Mouse (Mus musculus) stomach, embryonic 14.5 days (tissue): ENCODE results near the gene Topbp1. TPM values are rescaled to one million over a fixed set of nuclear protein-coding genes. Genes with fewer than 3 reads are reported as not detected.
A peak's percentile ranks its signal among the peaks of the same experiment; 100 is the strongest.

Experiments
- ATAC-seq: fragments of 200-750 bp; cut with Nextera tagmentation; 2 replicates; pipeline ENCODE4 v1.8.0; 2017; ENCODE audit warnings: low read depth, moderate TSS enrichment; ENCODE audit not compliant: insufficient number of reproducible peaks, insufficient read depth, low FRiP score
- H3K27ac ChIP-seq: fragments of 300-500 bp; sonication (generic); 2 replicates; pipeline ENCODE4 v1.5.1; 2014; ENCODE audit warnings: mild to moderate bottlenecking, low read length, moderate library complexity, mixed read lengths
- H3K27me3 ChIP-seq: fragments of 300-500 bp; sonication (generic); 2 replicates; pipeline ENCODE4 v1.6.1; 2014; ENCODE audit warnings: low read length, control low read depth, mixed read lengths; ENCODE audit not compliant: control insufficient read depth, insufficient read depth
- H3K36me3 ChIP-seq: fragments of 300-500 bp; sonication (generic); 2 replicates; pipeline ENCODE4 v1.6.1; 2014; ENCODE audit warnings: mild to moderate bottlenecking, control low read depth, low read length, moderate library complexity, mixed read lengths; ENCODE audit not compliant: control insufficient read depth, insufficient read depth
- H3K4me1 ChIP-seq: fragments of 300-500 bp; sonication (generic); 2 replicates; pipeline ENCODE4 v1.6.1; 2014; ENCODE audit warnings: low read length, control low read depth, mixed read lengths; ENCODE audit not compliant: control insufficient read depth, insufficient read depth
- H3K4me2 ChIP-seq: fragments of 300-500 bp; sonication (generic); replicated peaks from 2 replicates; pipeline ENCODE4 v1.6.1; 2014; ENCODE audit warnings: low read depth, low read length, control low read depth
- H3K4me3 ChIP-seq: fragments of 300-500 bp; sonication (generic); 2 replicates; pipeline ENCODE4 v1.5.1; 2014; ENCODE audit warnings: low read depth, low read length, control low read depth
- H3K9ac ChIP-seq: fragments of 300-500 bp; sonication (generic); replicated peaks from 2 replicates; pipeline ENCODE4 v1.6.1; 2014; ENCODE audit warnings: low read depth, mild to moderate bottlenecking, control low read depth, low read length, moderate library complexity, mixed read lengths
- H3K9me3 ChIP-seq: fragments of 300-500 bp; sonication (generic); 2 replicates; pipeline ENCODE4 v1.6.1; 2016; ENCODE audit warnings: low read depth, low read length, control low read depth; ENCODE audit not compliant: control insufficient read depth
- WGBS: fragments of 180-500 bp; shearing (Covaris S2); extraction: QIAGEN DNeasy Blood & Tissue Kit; methylation state at CpG from one replicate; pipeline ENCODE4 v1.1.7; 2014; 5-methylcytosine and 5-hydroxymethylcytosine counted together
- polyA plus RNA-seq: library from polyadenylated mRNA; unstranded; fragments of >200 nt; fragmentation: Nextera tagmentation; extraction: Ambion mirVana; gene quantifications from 2 replicates; pipeline ENCODE4 v1.2.1, GENCODE M21; 2014

Topbp1 gene
- polyA plus RNA-seq, 1 experiment from 2014 or later: 79.5 TPM

DNA sequence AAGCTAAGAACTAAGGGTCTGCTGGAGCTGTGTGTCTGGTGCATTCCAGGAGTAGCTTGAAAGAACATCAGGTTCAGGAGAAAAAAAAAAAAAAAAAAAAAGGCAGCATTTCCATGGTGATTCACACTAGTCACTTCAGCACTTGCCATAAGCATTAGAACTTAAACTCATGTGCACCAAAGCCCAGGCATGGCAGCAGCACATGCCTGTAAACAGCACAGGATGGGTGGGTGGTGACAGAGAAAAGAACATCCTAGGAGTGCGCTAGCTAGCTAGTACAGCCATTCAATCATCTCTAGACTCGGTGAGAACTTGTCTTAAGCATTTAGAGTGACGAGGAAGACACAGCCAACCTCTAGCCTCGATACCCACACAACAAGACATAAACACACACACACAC, 53.5 kb downstream of the Topbp1 start:
- Histone ChIP-seq H3K27me3 (no peaks in the 10 kb centered on the region), H3K4me1 (peaks cover 5% of the 10 kb centered on the region; the same call in 1 of the 2 replicates), H3K9ac (no peak overlapping the region), H3K36me3 (peaks cover 59% of the 10 kb centered on the region), H3K4me3 (no peak overlapping the region), H3K9me3 (no peaks in the 10 kb centered on the region), H3K4me2 (no peak overlapping the region), H3K27ac (no peak overlapping the region)
- no peak for ATAC-seq
- 79% methylated on average over 4 of the region's 4 CpGs for WGBS

DNA sequence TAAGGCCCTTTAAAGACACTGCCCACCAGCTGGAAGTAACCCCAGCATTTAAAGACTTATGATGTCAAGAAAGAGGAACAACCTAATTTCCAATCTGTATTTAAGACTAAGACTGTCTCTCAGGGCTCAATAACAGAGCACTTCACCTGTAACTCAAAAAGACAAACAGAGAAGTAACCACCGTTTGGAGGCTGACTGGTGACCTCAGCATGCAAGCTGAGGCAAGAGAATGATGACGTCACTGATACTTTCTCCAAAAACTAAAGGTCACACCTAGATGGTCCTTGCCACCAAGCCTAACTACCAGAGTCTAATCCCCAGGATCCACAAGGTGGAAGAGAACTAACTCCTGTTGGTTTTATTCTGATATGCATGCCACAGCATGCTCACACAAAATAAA, 55.6 kb downstream of the Topbp1 start:
- Histone ChIP-seq H3K4me3 (no peak overlapping the region), H3K9ac (no peak overlapping the region), H3K9me3 (no peaks in the 10 kb centered on the region), H3K36me3 (peaks cover 59% of the 10 kb centered on the region), H3K4me1 (peaks cover 5% of the 10 kb centered on the region; the same call in 1 of the 2 replicates), H3K27ac (no peak overlapping the region), H3K27me3 (no peaks in the 10 kb centered on the region), H3K4me2 (no peak overlapping the region)
- 65% methylated on average over 2 of the region's 2 CpGs for WGBS
- ATAC-seq: no peak

DNA sequence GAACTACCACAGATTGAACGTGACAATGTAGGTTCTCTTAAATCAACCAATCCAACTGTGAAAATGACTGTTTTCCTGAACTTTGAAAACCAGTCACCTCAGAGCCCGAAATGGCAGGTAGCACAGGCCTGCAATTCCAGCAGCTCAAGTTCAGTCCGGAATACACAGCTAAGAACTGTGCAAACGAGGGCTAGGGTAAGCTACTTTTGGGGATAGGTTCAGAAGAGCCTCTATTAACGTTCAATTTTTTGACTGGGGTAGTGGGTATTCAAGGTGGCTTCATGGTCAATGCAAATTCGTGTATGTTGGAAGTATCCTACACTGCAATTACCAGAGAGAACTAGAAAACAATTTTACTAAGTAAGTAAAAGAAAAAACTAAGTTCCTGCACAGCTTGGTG, 58.1 kb downstream of the Topbp1 start:
- Histone ChIP-seq H3K27me3 (no peaks in the 10 kb centered on the region), H3K27ac (no peak overlapping the region), H3K4me1 (peaks cover 13% of the 10 kb centered on the region; the same call in 1 of the 2 replicates), H3K4me3 (peak overlapping the region; percentile 88; the same call in 1 of the 2 replicates), H3K9me3 (no peaks in the 10 kb centered on the region), H3K4me2 (peak overlapping the region; percentile 63; the same call in 1 of the 2 replicates), H3K36me3 (peaks cover 39% of the 10 kb centered on the region), H3K9ac (no peak overlapping the region)
- WGBS: 62% methylated on average over 6 of the region's 6 CpGs
- ATAC-seq: no peak

DNA sequence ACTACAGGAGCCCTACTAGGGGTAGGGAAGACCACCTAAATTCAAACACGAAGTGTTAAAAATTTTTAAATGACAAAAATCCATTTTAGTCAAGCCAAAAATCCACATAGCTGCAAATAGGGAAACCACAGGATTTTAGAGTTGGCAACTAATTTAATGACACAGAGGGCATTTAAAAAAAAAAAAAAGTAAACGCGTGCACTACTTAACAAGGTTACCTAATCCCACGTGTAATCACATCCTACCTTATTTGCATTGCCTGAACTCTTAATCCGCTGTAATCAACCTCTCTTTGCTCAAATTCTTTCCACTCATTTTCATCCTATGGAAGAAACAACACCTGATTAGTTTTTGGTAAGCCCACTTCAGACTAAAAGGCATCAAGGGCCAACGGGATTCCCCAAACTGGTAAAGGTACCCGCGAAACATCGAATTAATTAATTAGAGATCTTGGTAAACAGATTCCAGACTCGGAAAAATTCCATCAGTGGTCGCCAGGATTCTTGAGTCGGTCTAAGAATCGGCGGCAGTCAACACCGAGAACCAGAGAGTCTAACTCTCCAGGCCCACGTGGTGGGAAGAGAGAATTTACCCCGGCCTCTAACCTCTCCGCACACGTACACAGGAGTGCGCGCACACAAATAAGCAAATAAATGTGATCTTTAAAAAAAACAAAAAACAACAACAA, 58.9 kb downstream of the Topbp1 start:
- no peak for ATAC-seq
- Histone ChIP-seq H3K4me2 (peak overlapping the region; percentile 63), H3K4me3 (peak overlapping the region; percentile 88), H3K9ac (peak overlapping the region; percentile 92), H3K9me3 (no peaks in the 10 kb centered on the region), H3K36me3 (peaks cover 31% of the 10 kb centered on the region), H3K27me3 (no peaks in the 10 kb centered on the region), H3K27ac (no peak overlapping the region), H3K4me1 (peaks cover 13% of the 10 kb centered on the region; the same call in 1 of the 2 replicates)
- 2% methylated on average over 21 of the region's 21 CpGs for WGBS

DNA sequence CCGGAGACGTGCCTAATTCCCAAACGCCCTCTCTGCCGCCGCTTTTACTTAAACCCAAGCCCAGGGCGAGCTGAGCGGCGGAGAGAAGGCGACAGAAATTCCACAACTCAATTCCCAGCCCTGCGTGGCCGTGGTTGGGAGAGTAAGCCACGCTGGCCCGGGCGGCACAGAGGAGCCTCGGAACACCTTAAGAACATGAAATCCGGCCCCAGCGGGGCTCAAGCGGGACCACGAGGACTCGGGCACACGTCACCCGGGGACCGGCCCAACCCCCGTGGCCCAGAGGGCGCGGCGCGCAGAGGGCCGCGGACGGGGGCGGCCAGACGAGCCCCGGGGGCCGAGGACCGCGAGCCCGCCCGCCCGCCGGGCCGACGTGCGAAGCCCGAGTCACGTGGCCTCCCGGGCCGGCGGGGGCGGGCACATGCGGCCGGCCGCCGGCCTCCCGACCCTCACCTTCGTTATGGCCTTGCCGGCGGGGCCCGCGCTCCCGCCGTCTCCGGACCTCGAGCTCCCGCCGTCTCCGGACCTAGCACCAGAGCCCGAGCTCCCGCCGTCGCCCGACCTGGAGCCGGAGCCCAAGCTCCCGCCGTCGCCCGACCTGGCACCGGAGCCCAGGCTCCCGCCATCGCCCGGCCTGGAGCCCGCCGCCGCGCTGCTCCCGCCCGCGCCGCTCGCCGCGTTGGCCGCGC, 59.7 kb downstream of the Topbp1 start:
- Histone ChIP-seq H3K9me3 (no peaks in the 10 kb centered on the region), H3K9ac (peak overlapping the region; percentile 92), H3K4me2 (peak overlapping the region; percentile 63), H3K27me3 (no peaks in the 10 kb centered on the region), H3K4me1 (peaks cover 13% of the 10 kb centered on the region; the same call in 1 of the 2 replicates), H3K27ac (peak overlapping the region; percentile 97), H3K36me3 (peaks cover 24% of the 10 kb centered on the region), H3K4me3 (peak overlapping the region; percentile 88)
- peak; percentile 34 for ATAC-seq
- 1% methylated on average over 91 of the region's 94 CpGs for WGBS

DNA sequence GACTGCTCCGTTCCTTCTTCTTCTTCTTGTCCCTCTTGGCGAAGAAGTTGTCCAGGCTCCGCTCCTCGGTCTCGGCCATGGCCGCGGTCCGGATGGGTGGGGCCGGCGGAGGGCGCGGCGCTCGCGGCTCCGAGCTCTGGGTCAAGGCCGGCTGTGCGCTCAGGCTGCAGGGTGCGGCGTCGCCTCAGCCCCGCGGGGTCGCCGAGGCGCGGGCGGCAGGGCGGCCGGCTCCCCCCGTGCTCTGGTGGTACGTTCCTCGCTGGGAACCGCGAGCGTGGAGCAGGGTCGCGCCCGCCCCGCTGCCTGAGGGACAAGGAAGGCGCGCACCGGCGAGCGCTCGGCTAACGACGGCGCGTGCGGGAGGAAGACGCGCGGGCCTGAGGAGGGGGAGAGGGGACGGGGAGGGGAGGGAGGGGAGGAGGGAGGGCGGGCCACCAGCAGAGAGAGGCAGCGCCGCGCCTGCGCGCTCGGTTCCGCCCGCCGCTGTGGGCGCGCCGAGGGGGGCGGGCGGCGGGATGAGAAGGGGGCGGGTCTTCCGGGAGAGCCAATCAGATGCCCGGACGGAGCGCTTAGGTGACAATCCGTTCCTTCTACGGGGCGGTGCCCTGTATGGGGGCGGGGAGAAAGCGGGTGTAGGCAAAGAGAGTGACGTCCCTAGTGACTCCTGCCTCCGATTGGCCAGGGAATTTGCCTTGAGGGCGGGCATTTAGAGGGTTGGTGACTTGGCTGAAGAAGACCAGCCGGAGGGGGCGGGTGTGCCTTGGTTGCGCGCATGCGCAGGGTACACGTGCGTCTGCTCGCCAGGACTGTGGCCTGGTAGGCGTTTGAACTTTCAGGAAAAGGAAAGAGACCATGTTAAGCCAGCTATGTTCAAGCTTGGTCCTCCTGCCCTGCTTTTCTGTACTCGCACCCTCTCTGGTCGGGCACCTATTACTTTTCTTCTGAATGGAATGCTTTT, 60.6 kb downstream of the Topbp1 start, which contains the start of gene Cdv3:
Gene Cdv3, minus strand, starts transcription at position 551 of the 958 bp plus-strand sequence.
- WGBS: under 1% methylated on average over 82 of the region's 95 CpGs

DNA sequence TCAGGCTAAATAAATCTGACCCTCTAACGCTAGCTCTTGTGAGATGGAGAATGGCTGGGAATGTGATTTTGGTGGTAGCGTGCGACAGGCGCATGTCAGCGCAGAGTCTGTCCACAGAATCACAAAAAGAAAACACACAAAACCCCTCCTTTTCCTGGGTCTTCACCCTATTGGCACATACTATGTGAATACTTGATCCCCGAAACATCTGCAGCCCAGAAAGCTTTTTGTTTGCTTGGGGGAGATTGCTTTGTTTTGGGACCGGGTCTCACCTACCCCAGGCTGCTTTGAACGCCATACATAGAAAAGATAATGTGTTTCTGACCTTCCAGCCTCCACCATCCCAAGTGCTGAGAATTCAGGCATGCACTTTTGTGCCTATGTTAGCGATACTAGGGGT, 61.3 kb downstream of the Topbp1 start:
- peak overlapping the region; percentile 55 for H3K4me2 ChIP-seq
- no peak for ATAC-seq
- 45% methylated on average over 9 of the region's 9 CpGs for WGBS
- no peaks in the 10 kb centered on the region for H3K27me3 ChIP-seq
- H3K4me3 ChIP-seq: peak overlapping the region; percentile 88
- H3K36me3 ChIP-seq: peaks cover 13% of the 10 kb centered on the region
- no peaks in the 10 kb centered on the region for H3K9me3 ChIP-seq
- H3K4me1 ChIP-seq: peaks cover 13% of the 10 kb centered on the region; the same call in 1 of the 2 replicates
- H3K27ac ChIP-seq: peak overlapping the region; percentile 88
- peak overlapping the region; percentile 36; the same call in 1 of the 2 replicates for H3K9ac ChIP-seq

More for the DNA sequence above, 60.6 kb downstream of the Topbp1 start, which contains the start of gene Cdv3:
- Histone ChIP-seq H3K27ac (peak within 1 kb of the TSS; percentile 97), H3K27me3 (no peaks in the 10 kb centered on the region), H3K36me3 (peaks cover 16% of the 10 kb centered on the region), H3K9ac (peak within 1 kb of the TSS; percentile 92), H3K9me3 (no peaks in the 10 kb centered on the region), H3K4me2 (peak within 1 kb of the TSS; percentile 63), H3K4me3 (peak within 1 kb of the TSS; percentile 88), H3K4me1 (peaks cover 13% of the 10 kb centered on the region; the same call in 1 of the 2 replicates)
- ATAC-seq: peak; percentile 99

DNA sequence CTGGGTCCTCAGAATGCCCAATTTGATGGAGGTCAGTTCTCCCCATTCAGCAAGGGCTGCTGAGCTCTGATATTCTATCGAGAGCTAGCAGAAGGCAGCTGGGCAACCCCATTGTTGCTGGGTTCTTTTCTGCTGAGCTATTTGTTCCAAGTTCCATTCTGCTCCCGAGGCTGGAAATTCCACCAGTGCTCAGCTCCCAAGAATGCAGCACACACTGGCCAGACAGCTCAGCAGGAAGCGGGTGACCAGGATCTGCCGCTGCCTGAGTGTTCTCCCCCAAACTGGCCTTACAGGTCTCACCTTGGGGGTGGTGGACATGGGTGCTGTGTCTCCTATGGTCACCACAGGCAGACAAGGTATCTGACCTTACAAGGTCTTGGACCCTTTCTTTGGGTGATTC, 64.9 kb downstream of the Topbp1 start:
- peaks cover 8% of the 10 kb centered on the region; the same call in 1 of the 2 replicates for H3K4me1 ChIP-seq
- H3K9me3 ChIP-seq: no peaks in the 10 kb centered on the region
- H3K27ac ChIP-seq: no peak overlapping the region
- H3K4me3 ChIP-seq: no peak overlapping the region
- no peak overlapping the region for H3K9ac ChIP-seq
- 71% methylated on average over 4 of the region's 4 CpGs for WGBS
- ATAC-seq: no peak
- no peaks in the 10 kb centered on the region for H3K36me3 ChIP-seq
- no peak overlapping the region for H3K4me2 ChIP-seq
- H3K27me3 ChIP-seq: no peaks in the 10 kb centered on the region
